Mouse (Mus musculus): Measurements from ENCODE around the gene Olfr806.

Olfr806 gene

DNA sequence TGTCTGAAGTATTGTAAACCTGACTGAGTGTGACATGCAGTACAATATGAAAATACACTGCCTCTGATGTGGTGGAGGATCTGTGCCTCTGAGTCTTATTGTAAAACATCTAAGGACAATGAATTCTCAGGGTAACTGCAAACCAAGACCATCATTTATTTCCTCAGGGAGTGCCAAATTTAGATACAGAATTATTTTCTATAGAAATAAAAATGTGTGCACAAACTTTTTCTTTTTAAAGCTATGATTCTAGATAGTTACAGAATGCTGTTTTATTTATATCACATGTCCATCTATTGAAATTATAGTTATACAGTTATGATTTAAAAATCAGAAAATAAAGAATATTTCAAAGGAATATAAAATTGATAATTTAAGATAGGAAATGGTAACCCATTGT, at the start of gene Olfr806:
TSS of gene Olfr806 (minus strand) at position 101 of the 400 bp plus-strand sequence.
- DNase-seq (ENCODE audit: low spot score in 2 of 2): no peak

DNA sequence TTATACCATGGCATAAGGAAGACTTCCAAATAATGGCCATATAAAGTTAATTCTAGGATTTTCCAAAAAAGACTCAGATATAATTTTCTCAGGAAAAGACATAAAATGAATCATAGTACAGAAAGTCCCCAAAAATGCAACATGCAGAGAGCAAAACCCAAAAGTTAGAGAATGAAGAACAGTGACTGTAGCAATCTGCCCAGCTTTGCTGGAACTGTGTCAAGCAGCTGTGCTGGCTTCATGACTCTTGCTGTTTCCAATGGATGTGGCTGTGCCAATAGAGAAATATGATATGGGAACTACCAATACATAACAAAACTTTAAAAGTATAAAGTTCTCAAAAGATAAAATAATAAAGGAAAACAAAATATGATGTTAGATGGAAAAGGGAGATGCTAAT, 36.4 kb upstream of the Olfr806 start:
- no peak for DNase-seq (ENCODE audit: low spot score in 2 of 2)

DNA sequence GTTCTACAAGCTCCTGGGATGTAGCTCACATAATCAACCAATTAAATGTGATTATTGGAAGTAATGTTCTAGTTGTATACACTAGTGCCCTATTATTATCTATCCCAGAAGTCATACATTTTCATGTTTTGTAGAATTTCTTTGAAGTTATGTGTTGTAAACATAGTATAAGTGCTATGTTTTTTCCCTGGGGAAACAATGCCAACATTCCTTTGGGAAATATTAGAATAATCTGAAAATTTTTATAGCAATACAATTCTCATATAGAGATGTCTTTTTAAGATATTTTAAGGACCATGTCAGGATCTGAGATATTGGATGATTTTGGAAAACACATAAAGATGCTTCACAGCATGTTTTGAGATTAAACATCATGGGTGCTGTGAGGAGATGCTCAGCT, 32.6 kb upstream of the Olfr806 start, which contains the start of gene Olfr809:
TSS of gene Olfr809 (plus strand) at position 301 of the 400 bp plus-strand sequence.
- no peak for DNase-seq (ENCODE audit: low spot score in 2 of 2)

DNA sequence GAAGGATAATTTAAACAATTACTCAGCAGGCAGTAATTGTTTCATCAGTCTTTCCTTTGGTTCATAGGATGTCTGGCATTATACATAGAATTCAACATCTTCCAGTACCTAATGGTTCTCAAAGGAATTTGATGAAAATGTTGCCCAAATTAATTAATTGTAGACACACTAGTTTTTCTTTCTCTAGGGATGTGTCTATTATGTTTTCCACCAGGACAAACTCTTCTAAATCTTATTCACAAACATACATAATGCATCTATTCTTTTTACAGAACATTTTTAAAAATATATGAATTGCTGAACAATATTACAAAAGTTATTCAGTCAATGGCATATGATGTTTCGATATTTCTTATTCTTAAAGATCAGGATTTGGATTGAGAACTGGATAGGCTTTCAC, 23.5 kb upstream of the Olfr806 start, which contains the start of gene Olfr808:
TSS of gene Olfr808 (plus strand) at position 301 of the 400 bp plus-strand sequence.
- DNase-seq (ENCODE audit: low spot score in 2 of 2): no peak

DNA sequence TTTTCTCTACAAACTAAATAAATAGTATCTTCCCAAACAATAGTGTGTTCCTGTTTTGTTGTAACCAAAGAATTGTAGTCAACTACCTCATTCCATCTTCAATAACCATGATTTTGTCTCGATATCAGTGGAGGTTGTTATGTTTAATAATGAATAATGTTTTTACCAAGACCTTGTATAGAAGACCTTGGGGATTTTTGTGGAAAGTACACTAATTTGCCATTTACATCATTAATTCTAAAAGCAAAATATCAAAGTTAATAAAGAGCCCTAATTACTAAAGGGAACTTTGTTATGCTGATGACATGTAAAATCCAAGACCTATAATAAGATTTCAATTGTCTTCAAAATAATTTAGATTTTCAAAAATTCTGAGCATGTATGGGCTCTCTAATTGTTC, 16.0 kb upstream of the Olfr806 start, which contains the start of gene Olfr807:
TSS of gene Olfr807 (minus strand) at position 101 of the 400 bp plus-strand sequence.
- DNase-seq (ENCODE audit: low spot score in 2 of 2): no peak

DNA sequence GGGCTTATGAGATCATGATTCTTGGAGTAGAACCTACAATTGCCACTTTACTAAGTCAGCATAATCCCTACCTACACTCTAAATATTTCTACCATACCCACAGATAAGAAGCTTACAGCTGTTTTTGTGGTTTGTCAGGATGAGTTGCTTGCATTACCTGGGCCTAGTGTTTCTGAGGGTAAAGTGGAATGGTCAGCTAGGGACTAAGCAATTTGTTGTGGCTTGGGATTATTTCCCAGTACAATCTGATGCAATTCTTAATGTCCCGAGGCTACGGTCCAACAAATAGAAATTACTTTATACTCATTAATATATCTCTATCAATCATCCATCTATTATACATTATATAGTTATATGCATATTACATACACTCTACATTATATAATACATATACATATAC, 12.4 kb downstream of the Olfr806 start, which contains the start of gene Olfr805:
TSS of gene Olfr805 (minus strand) at position 101 of the 400 bp plus-strand sequence.
- DNase-seq (ENCODE audit: low spot score in 2 of 2): no peak

DNA sequence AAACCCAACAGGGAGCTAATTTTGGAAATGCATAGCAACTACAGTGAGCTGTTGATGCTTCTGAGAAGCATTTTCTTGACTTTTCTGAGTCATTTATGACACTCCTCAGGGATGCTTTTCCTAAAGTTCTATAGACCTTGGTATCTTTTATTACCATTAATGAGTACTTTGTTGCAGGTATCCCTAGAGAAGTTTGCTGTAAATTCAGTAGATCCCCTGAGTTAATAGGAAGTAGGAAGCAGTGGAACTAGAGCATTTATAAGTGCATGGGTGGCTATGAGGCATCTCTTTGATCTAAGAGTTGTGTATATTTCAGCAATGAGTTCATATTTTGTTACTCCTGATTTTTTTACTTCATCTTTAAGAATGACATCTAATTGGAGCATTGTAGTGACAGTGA, 38.8 kb downstream of the Olfr806 start, which contains the start of gene Olfr804:
TSS of gene Olfr804 (plus strand) at position 301 of the 400 bp plus-strand sequence.
- no peak for DNase-seq (ENCODE audit: low spot score in 2 of 2)

DNA sequence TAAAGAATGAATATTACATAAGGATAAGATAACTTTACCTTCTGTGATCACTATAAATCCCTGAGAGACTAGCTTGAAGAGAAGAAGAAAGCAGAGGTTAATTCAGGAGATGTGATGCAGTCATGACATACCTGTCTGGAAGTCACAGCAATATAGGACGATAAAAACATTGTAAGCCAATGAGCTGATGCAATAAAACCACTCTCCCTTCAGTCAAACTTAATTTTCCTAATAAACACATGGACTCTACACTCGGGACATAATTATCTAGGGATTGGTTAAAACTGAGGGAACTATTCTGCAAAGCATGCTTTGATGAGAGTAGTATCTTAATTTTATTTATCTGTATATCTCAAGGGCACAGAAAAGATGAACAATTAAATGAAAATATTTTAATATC, 47.5 kb downstream of the Olfr806 start, which contains the start of gene Olfr803:
TSS of gene Olfr803 (minus strand) at position 101 of the 400 bp plus-strand sequence.
- DNase-seq (ENCODE audit: low spot score in 2 of 2): no peak

DNA sequence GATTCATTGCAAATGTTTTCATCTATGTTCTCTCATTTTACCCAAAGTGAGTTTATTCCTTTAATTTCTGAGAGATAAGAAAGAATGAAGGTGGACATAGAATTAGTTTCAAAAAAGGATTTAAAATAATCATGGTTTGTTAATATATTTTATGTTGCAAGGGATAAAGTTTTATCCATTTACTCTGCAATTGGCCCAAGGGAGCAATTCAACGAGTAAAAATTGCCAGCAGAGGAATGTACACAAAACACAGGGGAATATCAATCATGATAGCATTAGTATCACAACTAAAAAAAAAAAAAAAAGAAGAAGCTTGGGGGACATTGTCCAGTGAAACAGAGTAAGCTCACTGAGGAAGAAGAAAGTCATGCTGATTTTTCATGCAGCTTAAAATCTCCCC, 53.7 kb downstream of the Olfr806 start, which contains the start of gene Olfr802:
TSS of gene Olfr802 (minus strand) at position 101 of the 400 bp plus-strand sequence.
- no peak for DNase-seq (ENCODE audit: low spot score in 2 of 2)

All from spleen, postnatal 14 days (tissue).